Mouse (Mus musculus) ES-Bruce4 (cell line): Measurements from ENCODE around the gene Kcna6.

Experiments
- CTCF ChIP-seq: IDR thresholded peaks from one replicate; pipeline ENCODE4 v1.8.1; 2011; ENCODE audit warnings: low read depth, low read length
- EP300 ChIP-seq: IDR thresholded peaks from 2 replicates; pipeline ENCODE4 v1.6.1; 2011; ENCODE audit warnings: low read depth, low read length; ENCODE audit not compliant: insufficient read depth
- POLR2A ChIP-seq: IDR thresholded peaks from one replicate; pipeline ENCODE4 v1.8.1; 2011; ENCODE audit warnings: low read length; ENCODE audit not compliant: insufficient read depth

DNA sequence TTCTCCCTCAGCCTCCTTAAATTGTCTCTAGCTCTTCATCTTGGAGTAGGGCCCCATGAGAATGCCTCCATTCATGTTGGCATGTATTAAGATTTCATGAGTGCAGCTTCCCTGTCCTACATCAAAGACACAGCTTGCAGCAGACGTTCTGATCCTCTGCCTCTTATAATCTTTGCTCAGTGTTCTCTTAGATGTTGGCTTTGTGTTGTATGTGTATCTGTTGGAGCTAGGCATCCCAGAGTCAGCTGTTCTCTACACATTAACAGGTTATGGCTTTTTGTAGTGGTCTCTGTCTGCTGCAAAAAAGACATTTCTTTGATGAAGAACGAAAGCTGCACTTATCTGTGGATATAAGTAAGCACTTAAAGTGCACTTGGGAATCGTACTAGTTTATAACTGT is 75.9 kb downstream of the Kcna6 start:
- no peak for TF ChIP-seq POLR2A
- TF ChIP-seq EP300 = no peak
- no peak for TF ChIP-seq CTCF
